Mouse (Mus musculus) liver, embryonic 15.5 days (tissue): Measurements from ENCODE around the gene Hmces. TPM values are rescaled to one million over a fixed set of nuclear protein-coding genes. Genes with fewer than 3 reads are reported as not detected.
"Not testable (repeated sequence)": the region's sequence is repeated elsewhere in the genome, so short reads cannot be mapped to it uniquely, and the experiment has no call there.

Experiments
- ATAC-seq: fragments of 200-750 bp; cut with Nextera tagmentation; 2 replicates; pipeline ENCODE4 v1.8.0; 2017; ENCODE audit warnings: moderate number of reproducible peaks, mild to moderate bottlenecking, moderate library complexity; ENCODE audit not compliant: insufficient read depth
- H3K27ac ChIP-seq: fragments of 300-500 bp; sonication (generic); replicated peaks from 2 replicates; pipeline ENCODE4 v1.5.1; 2015; ENCODE audit warnings: mild to moderate bottlenecking, inconsistent platforms
- H3K27me3 ChIP-seq: fragments of 300-500 bp; sonication (generic); 2 replicates; pipeline ENCODE4 v1.6.1; 2015; ENCODE audit warnings: mild to moderate bottlenecking, inconsistent platforms
- H3K36me3 ChIP-seq: fragments of 300-500 bp; sonication (generic); replicated peaks from 2 replicates; pipeline ENCODE4 v1.6.1; 2015; ENCODE audit warnings: moderate library complexity, mild to moderate bottlenecking, inconsistent platforms
- H3K4me1 ChIP-seq: fragments of 300-500 bp; sonication (generic); replicated peaks from 2 replicates; pipeline ENCODE4 v1.6.1; 2015; ENCODE audit warnings: inconsistent platforms
- H3K4me2 ChIP-seq: fragments of 300-500 bp; sonication (generic); 2 replicates; pipeline ENCODE4 v1.6.1; 2015; ENCODE audit warnings: moderate library complexity, mild to moderate bottlenecking, inconsistent platforms
- H3K4me3 ChIP-seq: fragments of 300-500 bp; sonication (generic); replicated peaks from 2 replicates; pipeline ENCODE4 v1.5.1; 2015; ENCODE audit warnings: mild to moderate bottlenecking, inconsistent platforms
- H3K9ac ChIP-seq: fragments of 300-500 bp; sonication (generic); 2 replicates; pipeline ENCODE4 v1.6.1; 2015; ENCODE audit warnings: moderate library complexity, mild to moderate bottlenecking, inconsistent platforms
- H3K9me3 ChIP-seq: fragments of 300-500 bp; sonication (generic); replicated peaks from 2 replicates; pipeline ENCODE4 v1.6.1; 2016; ENCODE audit warnings: inconsistent platforms
- WGBS: fragments of 180-500 bp; shearing (Covaris S2); methylation state at CpG from one replicate; pipeline ENCODE4 v1.1.7; 2015; ENCODE audit warnings: mixed read lengths; ENCODE audit not compliant: insufficient replicate concordance; 5-methylcytosine and 5-hydroxymethylcytosine counted together
- polyA plus RNA-seq: library from polyadenylated mRNA; unstranded; fragments of >200 nt; fragmentation: Nextera tagmentation; extraction: Ambion mirVana; gene quantifications from 2 replicates; pipeline ENCODE4 v1.2.1, GENCODE M21; 2015

Gene Hmces
- polyA plus RNA-seq, 1 experiment from 2014 or later = 19.2 TPM

- H3K4me3 ChIP-seq = peak overlapping the region; percentile 86
- peaks cover 65% of the 10 kb centered on the region for H3K36me3 ChIP-seq
- WGBS = 4% methylated on average over 35 of the region's 35 CpGs
- peak; percentile 49 for ATAC-seq
- H3K27ac ChIP-seq = peak overlapping the region; percentile 77
- H3K27me3 ChIP-seq = no peaks in the 10 kb centered on the region
- no peaks in the 10 kb centered on the region for H3K9me3 ChIP-seq
- H3K9ac ChIP-seq = peak overlapping the region; percentile 87
- peak overlapping the region; percentile 99 for H3K4me2 ChIP-seq
- H3K4me1 ChIP-seq = peaks cover 26% of the 10 kb centered on the region
These were observed 779 bp downstream of the Hmces start for GRCm38 (mm10) chr6:87914326-87915102.

DNA sequence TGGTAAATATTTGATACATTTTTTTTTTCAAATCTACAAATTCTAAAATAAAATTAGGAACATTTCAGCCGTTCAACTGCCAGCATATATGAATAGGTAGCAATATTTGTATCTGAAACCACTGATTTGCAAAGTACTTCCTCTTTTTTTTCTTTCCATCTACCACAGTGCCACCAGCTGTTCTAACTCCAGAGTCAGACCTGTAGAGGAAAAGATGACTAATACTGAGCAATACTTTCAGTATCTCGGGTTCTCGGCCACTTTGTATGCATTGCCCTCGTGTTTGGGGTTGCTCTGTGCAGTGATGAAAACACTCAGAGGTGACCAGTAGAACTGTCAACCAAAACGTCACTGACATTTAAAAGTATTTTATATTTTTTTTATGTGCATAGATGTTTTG lies 2.2 kb downstream of the Hmces start:
- Histone ChIP-seq H3K9me3 (no peaks in the 10 kb centered on the region), H3K4me1 (peaks cover 26% of the 10 kb centered on the region), H3K27ac (no peak overlapping the region), H3K4me2 (no peak overlapping the region), H3K27me3 (no peaks in the 10 kb centered on the region), H3K9ac (no peak overlapping the region), H3K4me3 (no peak overlapping the region), H3K36me3 (peaks cover 55% of the 10 kb centered on the region)
- 36% methylated on average over 5 of the region's 5 CpGs for WGBS
- ATAC-seq = no peak

DNA sequence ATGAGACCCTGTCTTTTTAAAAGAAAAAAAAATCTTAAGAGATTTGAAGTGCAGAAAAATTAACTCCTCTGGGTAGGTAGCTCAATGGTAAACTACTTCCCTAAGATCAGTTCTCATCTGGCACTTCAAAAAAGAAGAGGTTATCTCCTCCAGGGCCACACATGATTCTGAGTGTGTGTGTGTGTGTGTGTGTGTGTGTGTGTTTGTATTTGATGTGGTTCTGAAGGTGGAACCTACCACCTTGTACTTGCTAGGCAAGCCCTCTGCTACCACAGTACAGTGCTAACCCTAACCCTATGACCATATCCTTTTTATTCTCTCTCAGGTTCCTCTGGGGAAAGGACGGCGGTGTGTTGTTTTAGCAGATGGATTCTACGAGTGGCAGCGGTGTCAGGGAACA lies 7.5 kb downstream of the Hmces start:
- Histone ChIP-seq H3K9me3 (no peaks in the 10 kb centered on the region), H3K4me3 (no peak overlapping the region), H3K27me3 (no peaks in the 10 kb centered on the region), H3K9ac (no peak overlapping the region), H3K4me1 (0 out of 2 replicates have a peak, but pooled peaks cover 2% of the 10 kb centered on the region), H3K4me2 (no peak overlapping the region), H3K36me3 (peaks cover 55% of the 10 kb centered on the region), H3K27ac (no peak overlapping the region)
- WGBS = 88% methylated on average over 4 of the region's 4 CpGs
- no peak for ATAC-seq

DNA sequence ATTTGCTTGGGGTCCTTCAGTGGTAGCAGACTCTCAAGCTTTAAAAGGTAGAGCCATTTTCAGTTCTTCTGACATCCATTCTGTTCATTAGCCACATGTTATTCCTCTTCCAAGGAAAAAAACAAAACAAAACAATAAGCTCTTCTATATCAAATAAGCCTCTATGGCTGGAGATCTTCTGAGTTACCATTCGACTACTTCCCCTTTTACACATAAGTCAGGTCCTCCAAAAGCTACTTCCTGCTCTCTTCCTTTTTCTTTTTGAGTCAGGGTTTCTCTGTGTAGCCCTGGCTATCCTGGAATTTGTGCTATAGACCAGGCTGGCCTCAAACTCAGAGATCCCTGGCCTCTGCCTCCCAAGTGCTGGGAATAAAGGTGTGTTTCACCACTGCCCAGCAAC lies 9.9 kb downstream of the Hmces start:
- H3K27me3 ChIP-seq = no peaks in the 10 kb centered on the region
- no peak overlapping the region for H3K4me3 ChIP-seq
- H3K4me1 ChIP-seq = no peaks in the 10 kb centered on the region
- WGBS = 16% methylated on average over 1 of the region's 1 CpGs
- peaks cover 41% of the 10 kb centered on the region for H3K36me3 ChIP-seq
- no peak for ATAC-seq
- H3K9me3 ChIP-seq = no peaks in the 10 kb centered on the region
- H3K4me2 ChIP-seq = no peak overlapping the region
- H3K27ac ChIP-seq = no peak overlapping the region
- no peak overlapping the region for H3K9ac ChIP-seq

DNA sequence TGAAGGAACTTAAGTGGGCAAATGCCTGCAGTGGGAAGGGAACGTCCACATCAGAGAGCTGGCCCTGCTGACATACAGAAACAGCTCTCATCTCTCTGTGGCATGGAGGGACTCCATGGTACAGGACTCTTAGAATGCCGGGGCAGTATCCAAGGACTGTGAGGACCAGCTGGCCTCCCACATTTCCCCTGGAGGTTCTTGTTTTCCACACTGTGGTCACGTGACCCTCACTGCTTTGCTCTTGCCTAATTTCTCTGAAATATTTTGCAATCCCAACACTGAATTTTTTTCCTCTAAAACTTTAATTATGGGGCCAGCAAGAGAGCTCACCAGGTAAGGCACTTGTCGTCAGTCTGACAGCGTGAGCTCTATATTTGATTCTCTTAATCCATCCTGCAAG lies 21.3 kb downstream of the Hmces start:
- no peak overlapping the region for H3K4me2 ChIP-seq
- ATAC-seq = no peak
- no peaks in the 10 kb centered on the region for H3K9me3 ChIP-seq
- H3K4me3 ChIP-seq = no peak overlapping the region
- peaks cover 4% of the 10 kb centered on the region; the same call in 1 of the 2 replicates for H3K4me1 ChIP-seq
- H3K27me3 ChIP-seq = no peaks in the 10 kb centered on the region
- H3K9ac ChIP-seq = no peak overlapping the region
- WGBS = 71% methylated on average over 5 of the region's 5 CpGs
- H3K27ac ChIP-seq = no peak overlapping the region
- peaks cover 56% of the 10 kb centered on the region for H3K36me3 ChIP-seq

- H3K9ac ChIP-seq = no peak overlapping the region
- H3K36me3 ChIP-seq = peaks cover 40% of the 10 kb centered on the region
- 69% methylated on average over 19 of the region's 19 CpGs for WGBS
- no peaks in the 10 kb centered on the region for H3K27me3 ChIP-seq
- no peaks in the 10 kb centered on the region for H3K9me3 ChIP-seq
- peaks cover 4% of the 10 kb centered on the region; the same call in 1 of the 2 replicates for H3K4me1 ChIP-seq
- no peak overlapping the region for H3K4me2 ChIP-seq
- H3K4me3 ChIP-seq = no peak overlapping the region
- peak; percentile 28; the same call in 1 of the 2 replicates for ATAC-seq
- H3K27ac ChIP-seq = no peak overlapping the region
These were observed 23.5 kb downstream of the Hmces start for GRCm38 (mm10) chr6:87937178-87937788.

- H3K9me3 ChIP-seq = no peaks in the 10 kb centered on the region
- H3K4me2 ChIP-seq = no peak overlapping the region
- ATAC-seq = no peak
- H3K9ac ChIP-seq = no peak overlapping the region
- H3K4me3 ChIP-seq = no peak overlapping the region
- peaks cover 4% of the 10 kb centered on the region; the same call in 1 of the 2 replicates for H3K4me1 ChIP-seq
- 78% methylated on average over 3 of the region's 3 CpGs for WGBS
- no peak overlapping the region for H3K27ac ChIP-seq
- H3K36me3 ChIP-seq = peaks cover 27% of the 10 kb centered on the region
- H3K27me3 ChIP-seq = no peaks in the 10 kb centered on the region
These were observed 25.2 kb downstream of the Hmces start for GRCm38 (mm10) chr6:87938941-87939340.

DNA sequence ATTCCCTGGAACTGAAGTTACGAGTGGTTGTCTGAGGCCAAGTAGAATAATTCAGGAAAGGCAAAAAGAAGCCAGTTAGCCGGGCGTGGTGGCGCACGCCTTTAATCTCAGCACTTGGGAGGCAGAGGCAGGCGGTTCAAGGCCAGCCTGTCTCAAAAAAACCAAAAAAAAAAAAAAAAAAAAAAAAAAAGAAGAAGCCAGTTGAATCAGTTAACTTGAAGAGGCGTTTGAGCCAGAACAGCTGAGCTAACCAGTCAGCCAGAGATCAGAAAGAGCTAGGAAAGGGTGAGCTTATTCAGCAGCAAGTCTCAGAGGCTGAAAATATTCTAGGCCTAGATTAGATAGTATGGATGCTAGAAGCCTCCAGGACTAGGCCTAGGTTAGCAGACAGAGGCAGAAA lies 28.4 kb downstream of the Hmces start:
- H3K36me3 ChIP-seq = 0 out of 2 replicates have a peak, but pooled peaks cover 1% of the 10 kb centered on the region
- no peak overlapping the region for H3K4me2 ChIP-seq
- 71% methylated on average over 7 of the region's 7 CpGs for WGBS
- H3K9ac ChIP-seq = no peak overlapping the region
- H3K4me3 ChIP-seq = no peak overlapping the region
- no peaks in the 10 kb centered on the region for H3K9me3 ChIP-seq
- ATAC-seq = no peak
- H3K27me3 ChIP-seq = no peaks in the 10 kb centered on the region
- no peak overlapping the region for H3K27ac ChIP-seq
- peaks cover 3% of the 10 kb centered on the region; the same call in 1 of the 2 replicates for H3K4me1 ChIP-seq

GRCm38 (mm10) chr6:87962457-87962856 lies 48.7 kb downstream of the Hmces start:
- H3K4me2 ChIP-seq, H3K4me3 ChIP-seq, H3K9me3 ChIP-seq, H3K27ac ChIP-seq, H3K27me3 ChIP-seq, H3K9ac ChIP-seq, H3K36me3 ChIP-seq, ATAC-seq, H3K4me1 ChIP-seq: not testable (repeated sequence)
- WGBS = 73% methylated on average over 4 of the region's 4 CpGs

DNA sequence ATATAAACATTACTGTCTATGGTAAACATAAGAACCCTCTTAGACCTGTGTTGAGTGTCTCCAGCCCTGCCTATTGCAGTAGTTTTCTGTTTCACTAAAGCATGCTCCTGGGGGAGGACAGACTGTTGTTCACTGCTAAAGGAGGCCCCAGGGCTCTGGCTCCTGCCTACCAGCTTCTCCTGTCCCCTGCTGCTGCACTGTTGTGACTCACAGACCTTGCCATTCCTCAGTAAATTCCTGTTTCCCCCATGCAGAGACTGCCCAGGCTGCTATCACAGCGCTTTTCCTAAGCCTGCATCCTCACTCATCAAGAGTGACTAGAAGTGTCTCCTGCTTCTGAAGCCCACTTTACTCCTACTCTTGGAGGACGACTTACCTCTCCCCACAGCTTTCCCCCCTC lies 56.3 kb downstream of the Hmces start:
- Histone ChIP-seq H3K4me1 (no peaks in the 10 kb centered on the region), H3K9ac (no peak overlapping the region), H3K4me2 (no peak overlapping the region), H3K27ac (no peak overlapping the region), H3K9me3 (no peaks in the 10 kb centered on the region), H3K36me3 (no peaks in the 10 kb centered on the region), H3K4me3 (no peak overlapping the region), H3K27me3 (peaks cover 4% of the 10 kb centered on the region; the same call in 1 of the 2 replicates)
- no peak for ATAC-seq
- WGBS = 32% methylated on average over 2 of the region's 2 CpGs

- 43% methylated on average over 3 of the region's 3 CpGs for WGBS
- Histone ChIP-seq H3K9ac (no peak overlapping the region), H3K27me3 (peaks cover 67% of the 10 kb centered on the region), H3K4me2 (0 out of 2 replicates have a peak overlapping the region, but pooled peaks have one; percentile 68), H3K36me3 (no peaks in the 10 kb centered on the region), H3K9me3 (no peaks in the 10 kb centered on the region), H3K4me3 (no peak overlapping the region), H3K4me1 (peaks cover 16% of the 10 kb centered on the region), H3K27ac (no peak overlapping the region)
- ATAC-seq = no peak
These were observed 66.0 kb downstream of the Hmces start for GRCm38 (mm10) chr6:87979728-87980127.
